Mouse (Mus musculus) ovary, postnatal 14 days (tissue): ENCODE data around the gene Ppan.
A peak's percentile ranks its signal among the peaks of the same experiment; 100 is the strongest.

Experiments used
- DNase-seq: peaks from one replicate; pipeline ENCODE4 v3.0.0; 2022; ENCODE audit warnings: low spot score

Ppan gene

DNA sequence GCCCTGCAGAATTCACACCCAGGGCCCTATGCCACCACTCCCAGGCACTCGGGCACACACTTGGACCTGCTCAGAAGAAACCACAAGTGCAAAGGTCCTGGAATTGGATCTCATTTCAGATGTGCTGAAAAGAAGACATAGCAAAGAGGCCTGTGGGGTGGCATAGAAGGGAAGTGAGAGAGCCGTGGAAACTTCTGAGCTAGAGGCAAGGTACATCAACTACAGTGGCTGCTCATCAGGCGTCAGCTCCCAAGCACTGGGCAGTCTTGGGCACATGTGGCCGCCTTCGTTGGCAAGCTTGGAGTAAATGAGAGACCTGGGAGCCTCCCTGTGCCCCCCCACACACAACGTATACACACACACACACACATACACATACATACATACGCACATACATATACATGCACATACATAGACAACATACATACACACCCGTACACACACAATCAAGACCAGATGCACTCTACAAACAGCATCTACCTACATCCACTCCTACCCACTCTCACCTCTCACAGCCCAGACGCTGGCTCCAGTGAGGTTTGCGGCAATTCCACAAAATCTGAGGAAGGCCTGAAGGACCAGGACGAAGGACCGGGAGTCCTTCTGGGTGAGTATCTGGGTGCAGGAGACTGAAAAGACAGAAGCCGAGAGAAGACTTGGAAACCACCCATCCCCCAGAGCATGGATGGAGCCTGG, 8.7 kb upstream of the Ppan start, which contains the start of gene Angptl6:
Angptl6 (minus strand) TSS at position 631 of the 696 bp plus-strand sequence.
- DNase-seq, result no peak

DNA sequence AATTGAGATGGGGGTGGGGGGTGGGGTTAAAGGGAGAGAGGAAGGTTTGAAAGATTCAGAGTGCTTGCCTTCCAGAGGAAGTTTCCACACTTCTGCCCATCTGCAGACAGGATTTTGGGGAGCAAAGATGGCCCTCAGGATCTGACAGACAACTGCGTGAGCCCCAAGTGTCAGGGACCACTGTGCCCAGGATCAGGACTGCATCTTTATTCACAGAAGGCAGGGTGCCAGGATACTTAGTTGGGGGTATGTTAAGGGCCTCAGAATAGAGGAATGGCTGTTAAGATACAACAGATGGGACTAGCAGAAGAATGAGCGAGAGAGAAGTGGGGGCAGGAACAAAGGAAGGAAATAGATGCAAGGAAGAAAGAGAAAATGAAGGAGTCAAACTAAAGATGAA, 1.4 kb upstream of the Ppan start:
- DNase-seq, result no peak

DNA sequence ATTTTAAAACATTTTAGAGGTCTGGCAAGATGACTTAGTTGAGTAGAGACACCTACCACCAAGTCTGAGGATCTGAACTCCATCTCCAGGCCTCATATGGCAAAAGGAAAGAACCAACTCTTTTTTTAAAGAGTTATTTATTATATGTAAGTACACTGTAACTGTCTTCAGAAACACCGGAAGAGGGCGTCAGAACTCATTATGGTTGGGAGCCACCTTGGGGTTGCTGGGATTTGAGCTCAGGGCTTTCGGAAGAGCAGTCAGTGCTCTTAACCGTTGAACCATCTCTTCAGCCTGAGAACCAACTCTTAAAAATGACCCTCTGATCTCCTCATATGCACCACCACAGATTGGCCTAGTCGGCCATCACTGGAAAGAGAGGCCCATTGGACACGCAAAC, 784 bp upstream of the Ppan start:
- DNase-seq, result no peak

DNA sequence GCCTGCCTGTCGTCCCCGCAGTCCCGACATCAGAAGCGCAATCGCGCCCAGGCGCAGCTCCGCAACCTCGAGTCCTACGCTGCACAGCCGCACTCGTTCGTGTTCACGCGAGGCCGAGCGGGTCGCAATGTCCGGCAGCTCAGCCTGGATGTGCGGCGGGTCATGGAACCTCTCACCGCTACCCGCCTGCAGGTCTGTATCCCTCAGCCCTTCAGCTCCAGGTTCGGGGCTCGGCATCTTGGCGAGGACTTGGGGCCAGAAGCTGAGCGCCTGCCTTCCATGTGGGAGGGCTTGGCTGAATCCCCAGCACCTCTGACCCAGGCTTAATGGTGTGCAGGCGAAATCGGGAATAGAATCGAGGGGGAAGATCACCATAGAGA, 401 bp downstream of the Ppan start:
- DNase-seq, result no peak

DNA sequence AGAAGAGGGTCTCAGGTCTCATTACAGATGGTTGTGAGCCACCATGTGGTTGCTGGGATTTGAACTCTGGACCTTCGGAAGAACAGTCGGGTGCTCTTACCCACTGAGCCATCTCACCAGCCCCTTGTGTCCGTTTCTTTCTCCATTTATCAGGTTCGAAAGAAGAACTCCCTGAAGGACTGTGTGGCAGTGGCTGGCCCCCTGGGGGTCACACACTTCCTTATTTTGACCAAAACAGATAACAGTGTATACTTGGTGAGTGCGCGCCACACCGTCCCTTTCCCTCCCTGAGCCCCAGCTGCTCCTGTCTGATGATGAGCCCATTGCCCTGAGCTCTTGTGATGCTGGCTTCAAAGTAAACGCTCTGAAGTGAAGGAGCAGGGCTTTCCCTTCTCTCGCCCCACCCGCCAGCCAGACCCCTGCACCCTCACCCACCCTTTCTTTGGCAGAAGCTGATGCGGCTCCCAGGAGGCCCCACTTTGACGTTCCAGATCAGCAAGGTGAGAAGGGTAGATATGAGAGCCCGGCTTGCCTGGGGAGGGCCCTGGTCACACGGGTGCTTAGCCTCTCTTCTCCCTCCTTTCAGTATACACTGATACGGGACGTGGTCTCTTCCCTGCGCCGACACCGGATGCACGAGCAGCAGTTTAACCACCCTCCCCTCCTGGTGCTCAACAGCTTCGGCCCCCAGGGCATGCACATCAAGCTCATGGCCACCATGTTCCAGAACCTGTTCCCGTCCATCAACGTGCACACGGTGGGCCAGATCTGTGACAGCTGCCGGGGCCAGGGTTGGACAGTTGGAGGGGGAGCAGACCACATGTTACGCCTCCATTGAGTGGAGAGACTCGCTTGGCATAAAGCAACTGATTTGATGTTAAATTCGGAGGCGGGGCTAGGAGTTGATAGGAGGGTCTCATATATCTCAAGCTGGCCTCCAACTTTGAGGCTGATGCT, 1.5 kb downstream of the Ppan start:
- DNase-seq, result no peak

DNA sequence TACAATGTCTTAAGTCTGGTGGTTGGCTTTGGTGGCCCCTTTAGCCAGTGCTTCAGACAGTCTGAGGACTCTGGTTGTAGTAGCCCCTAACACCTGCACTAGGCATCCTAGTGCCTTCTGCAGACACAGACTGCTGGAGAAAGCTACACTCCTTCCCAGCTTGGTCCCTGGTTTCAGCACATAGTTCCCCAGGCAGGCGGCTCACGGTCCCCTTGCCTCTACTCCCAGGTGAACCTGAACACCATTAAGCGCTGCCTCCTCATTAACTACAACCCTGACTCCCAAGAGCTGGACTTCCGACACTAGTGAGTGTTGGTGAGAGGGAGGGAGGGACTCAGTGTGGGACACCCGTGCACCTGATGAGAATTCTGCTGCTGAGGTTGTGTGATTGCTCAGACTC, 2.4 kb downstream of the Ppan start:
- DNase-seq, result no peak

DNA sequence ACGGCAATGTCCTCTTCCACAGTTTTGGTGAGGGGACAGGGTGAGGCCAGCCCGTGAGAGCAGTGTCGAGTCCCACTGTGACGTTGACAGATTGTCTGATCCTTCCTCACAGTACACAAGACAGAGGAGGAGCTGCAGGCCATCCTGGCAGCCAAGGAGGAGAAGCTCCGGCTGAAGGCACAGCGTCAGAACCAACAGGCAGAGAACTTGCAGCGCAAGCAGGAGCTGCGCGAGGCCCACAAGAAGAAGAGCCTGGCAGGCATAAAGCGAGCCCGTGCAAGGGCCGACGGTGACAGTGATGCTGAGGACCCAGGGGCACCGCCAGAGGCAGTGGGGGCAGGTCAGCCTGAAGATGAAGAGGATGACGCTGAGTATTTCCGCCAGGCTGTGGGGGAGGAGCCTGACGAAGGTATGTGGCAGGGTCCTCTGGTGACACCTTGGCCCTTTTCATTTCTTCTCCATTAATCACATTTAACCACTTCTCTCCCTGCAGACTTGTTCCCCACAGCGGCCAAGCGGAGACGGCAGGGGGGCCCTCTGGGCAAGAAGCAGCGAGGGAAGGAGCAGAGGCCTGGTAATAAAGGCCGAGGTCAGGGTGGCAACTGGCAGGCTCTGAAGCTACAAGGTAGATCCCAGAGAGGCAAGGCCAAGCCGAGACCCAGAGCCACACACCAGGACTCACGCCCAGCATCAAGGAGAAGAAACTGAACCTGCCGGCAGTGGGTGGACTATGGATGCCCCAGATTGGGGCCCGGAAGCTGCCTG, 3.5 kb downstream of the Ppan start:
- no peak for DNase-seq

DNA sequence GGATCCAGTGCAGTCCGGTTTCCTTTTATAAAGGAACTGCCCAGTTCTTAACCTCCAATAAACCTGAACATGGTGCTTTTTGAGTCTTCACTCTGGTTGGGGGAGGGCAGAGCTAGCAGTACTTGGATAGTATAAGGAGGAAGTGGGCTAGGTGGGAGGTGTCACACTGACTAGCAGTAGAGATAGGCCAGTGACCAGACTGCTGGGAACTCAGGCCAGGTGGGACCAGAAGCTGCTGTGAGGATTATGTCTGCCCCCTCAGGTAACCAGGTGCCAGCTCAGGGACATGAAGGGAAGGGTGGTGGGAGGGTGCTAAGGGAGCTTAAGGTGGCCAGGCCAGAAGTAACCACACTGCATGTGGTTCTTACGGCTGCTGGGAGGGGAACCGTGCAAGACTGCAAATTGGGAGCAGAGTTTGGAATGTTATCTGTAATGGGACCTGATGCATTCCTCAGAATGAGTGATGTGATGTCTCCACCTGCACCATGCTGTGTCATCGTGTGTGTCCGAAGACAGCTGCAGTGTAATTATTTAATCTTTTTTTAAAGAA, 4.2 kb downstream of the Ppan start:
- DNase-seq, result no peak

DNA sequence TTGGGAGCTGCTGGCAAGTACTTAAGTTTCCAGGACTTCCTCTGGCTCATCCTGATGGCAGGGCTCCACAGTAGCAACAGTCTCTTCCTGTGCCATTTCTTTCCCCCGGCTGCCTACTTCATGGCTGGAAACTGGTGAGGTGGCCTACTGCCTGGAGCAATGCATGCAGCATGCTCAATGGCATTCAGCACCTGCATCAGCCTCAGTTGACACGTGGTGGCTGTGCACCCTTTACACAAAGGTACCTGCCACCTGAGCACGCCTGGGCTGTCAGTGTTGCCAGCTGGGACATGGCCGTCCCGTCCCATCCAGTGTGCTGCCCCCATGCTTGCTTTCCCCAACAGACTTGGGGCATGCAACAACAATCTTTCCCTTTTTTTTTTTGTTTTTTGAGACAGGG, 5.1 kb downstream of the Ppan start:
- DNase-seq, result no peak

DNA sequence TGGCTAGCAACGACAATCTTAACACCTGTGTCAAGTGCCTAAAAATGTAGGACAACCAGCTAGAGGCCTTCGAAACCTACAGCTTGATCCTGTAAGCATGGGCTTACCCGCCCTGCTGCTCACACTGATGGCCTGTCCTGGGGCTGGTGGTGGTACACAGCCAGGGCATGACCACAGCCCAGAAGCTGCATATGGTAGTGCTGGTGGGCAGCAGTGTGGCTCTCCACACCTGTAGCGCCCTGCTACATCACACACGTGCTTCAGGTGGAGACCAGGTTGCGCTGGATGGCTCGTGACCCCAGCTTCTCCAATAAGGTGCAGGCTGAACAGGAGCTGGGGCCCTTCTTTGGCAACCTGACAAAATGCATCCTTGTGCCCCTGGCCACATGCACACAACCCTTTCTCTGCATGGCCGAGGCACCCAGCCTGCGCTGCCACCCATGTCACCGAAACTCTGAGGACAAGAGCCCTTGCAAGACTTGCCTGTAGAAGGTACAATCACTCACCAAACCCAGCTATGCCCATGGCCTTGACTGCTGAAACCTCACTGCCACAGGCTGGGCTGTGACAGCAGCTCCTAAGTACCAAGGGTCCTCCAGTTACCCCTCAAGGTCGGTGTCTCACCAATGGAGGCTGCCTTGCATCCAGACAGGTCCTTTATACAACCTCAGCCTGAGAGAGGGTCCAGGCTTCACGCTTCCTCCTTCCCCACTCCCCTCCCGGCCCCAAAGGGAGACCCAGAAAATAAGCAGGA, 5.8 kb downstream of the Ppan start:
- no peak for DNase-seq

DNA sequence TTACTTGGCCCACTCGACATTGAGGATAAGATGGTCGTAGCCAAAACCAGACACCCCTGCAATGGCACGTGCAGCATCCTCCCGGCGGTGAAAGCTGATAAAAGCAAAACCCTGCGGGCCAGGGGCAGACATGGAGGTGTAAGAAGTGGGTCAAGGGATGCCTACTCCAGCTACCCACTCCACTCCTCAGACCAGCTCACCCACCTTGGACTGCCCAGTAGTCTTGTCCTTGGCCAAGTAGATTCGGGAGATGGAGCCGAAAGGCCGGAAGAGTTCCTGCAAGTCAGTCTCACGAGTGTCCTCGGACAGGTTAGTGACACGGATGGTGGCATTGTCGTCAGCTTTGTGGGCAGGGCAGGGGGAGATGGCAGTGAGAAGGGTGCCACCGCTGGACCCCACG, 6.7 kb downstream of the Ppan start:
- DNase-seq, result no peak

DNA sequence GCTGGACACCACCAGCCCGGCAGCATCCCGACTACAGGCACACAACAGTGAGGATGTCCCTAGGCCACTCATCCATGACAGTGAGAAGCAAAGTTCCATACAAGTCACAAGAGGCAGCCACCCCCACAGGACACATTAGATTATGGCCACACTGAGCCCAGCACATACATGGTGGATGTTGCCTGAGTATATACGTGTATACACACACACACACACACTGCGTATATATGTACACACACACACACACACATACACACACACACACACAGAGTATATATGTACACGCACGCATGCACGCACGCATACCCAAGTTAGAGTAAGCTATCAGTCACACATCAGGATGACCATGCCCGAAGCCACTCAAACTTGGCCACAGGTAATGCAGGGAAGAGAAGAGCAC, 7.4 kb downstream of the Ppan start:
- no peak for DNase-seq

DNA sequence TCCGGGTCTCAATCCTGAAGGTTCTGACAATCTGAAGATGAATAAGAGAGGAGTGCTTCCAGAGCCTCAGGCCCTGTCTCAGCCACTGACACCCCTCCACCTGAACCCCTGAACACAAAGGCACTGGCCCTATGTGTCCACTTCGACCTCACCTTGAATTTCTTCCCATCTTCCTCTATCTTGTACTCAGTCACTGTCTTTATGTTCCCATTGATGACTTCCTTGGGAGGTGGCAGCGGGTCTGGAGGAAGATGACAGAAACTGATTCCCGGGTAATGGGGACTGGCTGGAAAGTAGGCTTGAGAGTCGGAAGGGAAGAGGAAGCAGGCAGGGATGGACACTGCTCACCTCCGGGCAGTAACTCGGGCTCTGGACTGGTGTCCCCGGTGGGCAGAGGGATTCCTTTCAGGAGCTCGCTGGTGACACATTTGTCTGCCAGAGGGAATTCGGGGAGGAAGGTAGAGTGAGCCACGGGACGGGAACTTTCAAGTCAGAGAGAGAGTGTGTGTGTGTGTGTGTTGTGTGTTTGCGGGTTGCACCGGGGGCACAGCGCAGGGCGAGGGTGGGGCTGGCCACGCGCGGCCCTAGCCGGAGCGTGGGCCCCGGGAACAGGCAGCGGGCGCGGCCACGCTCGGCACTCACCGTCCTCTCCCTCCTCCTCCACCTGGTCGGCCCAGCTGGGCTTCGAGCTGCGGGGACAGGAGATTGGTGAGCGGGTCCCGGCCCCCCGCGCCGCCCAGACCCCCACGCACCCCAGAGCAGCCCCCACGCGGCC, 9.9 kb downstream of the Ppan start:
- DNase-seq, result no peak

DNA sequence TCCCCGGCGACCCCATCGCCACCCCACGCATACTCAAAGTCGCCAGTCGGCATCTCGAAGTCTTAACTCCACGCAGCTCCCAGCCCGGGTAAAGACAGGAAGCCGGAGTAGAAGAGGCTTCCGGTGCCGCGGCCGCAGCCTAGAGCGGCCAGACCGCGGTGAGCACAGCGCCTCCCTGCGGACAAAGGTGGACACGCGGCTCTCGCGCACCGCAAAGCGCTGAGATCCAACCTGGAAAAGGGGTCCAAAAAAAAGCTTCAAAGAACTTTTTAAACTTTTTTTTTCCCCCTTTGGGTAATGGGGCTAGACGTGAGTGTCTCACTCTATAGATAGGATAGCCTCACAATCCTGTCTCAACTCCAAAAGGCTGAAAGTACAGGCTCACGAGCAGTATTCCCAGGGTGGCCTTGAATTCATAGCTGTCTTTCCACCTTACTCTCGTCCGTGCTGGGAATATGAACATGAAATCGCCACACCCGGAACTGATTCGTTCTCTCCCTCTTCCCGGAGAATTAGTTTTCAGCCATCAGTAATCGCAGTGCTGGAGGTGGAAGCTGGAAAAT, 10.6 kb downstream of the Ppan start, which contains the start of gene Eif3g:
Eif3g (minus strand) TSS at position 113 of the 563 bp plus-strand sequence.
- peak; percentile 83 for DNase-seq

DNA sequence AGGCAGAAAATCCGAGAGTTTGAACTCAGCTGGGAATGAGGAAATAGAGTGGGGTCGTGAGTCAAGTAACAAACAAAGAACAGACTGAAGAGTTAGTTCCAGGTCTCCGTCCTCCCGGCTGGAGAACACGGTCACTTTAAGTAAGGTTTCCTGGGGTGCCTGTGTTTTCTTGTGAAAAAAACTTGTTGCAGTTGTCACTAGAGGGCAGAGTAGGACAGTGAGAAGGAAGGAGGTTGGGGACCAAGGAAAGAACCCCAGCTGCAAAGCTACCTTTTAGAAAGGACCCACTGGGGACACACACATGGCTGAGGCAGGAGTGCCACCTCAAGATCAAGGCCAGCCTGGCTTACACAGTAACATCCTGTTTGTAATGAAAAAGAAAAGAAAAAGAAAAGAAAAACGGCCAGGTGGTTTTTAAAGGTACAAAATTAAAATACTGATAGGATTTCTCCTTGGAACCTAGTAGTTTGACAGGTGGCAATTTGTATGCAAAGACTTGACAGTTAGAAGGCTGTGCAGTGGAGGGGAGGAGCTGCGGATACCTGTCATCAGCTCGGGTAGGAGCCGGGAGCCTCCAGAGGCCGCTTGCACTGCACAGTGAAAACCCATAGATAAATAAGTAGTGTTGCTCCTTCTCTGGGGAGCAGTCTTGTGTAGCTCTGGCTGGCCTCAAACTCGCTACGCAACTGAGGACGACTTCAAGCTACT, 13.6 kb downstream of the Ppan start:
- no peak for DNase-seq

DNA sequence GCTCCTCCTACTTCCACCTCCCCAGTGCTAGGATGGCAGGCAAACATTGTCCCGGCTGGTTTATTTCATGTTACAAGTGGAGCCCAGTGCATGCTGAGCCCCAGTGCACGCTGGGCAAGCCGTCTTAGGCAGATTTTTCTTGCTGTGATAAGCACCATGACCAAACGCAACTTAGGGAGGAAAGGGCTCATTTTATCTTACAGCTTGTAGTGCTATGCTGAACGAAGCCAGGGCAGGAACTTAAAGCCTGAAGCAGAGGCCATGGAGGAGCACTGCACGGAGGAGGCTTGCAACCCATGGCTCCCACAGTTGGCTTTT, 14.2 kb downstream of the Ppan start:
- DNase-seq, result no peak

DNA sequence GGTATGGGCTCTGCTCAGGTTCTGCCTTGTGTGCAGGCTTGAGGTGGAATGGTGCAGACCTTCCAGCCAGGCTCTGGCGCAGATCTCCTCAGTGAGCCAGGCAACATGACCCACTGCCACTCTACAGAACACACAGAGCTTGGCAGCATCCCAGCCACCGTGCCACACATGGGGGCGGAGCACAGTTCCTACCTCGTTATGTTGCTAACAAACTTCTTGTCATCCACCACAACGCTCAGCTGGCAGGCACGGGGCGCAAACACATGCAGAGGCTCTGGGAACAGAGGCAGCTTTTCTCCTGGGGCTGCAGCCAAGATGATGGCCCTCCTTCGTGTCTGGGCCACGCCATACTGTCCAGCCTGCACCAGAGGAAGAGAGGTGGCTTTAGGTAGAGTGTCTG, 22.0 kb downstream of the Ppan start:
- no peak for DNase-seq

DNA sequence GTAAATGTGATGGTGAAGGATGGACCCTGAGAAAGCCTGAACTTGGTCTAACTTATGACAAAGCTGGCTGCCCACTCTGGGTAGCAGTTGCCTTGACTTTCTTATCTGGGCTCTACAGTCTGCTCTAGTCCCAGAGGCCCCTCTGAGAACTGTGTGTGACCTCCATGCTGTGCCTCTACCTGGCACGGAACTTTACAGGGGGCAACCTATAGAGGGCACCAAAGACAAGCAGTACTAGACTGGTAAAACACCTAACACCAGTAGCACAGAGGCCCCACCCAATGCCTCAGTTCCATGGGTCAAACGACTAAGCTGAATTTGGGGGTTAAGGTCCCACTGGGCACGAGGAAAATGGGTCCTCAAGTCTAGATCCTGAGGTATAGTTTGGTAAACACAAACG, 28.2 kb downstream of the Ppan start:
- DNase-seq, result no peak

DNA sequence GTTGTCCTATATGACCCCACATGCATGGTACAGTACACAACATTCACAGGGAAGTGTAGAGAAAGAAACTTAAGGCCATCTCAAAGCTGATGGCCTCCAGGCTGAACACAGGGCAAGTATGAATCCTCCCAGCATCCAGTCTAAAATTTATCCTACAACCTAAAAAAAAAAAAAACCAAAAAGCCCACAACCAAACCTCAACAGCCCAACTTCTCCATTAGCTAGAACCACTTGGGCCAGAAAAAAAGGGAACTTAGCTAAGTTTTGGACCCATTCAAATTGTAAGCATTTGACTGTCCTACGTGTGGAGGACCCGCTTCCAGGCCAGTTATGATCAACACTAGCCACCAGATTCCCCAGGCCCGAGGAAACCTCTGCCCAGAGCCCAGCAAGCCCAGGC, 35.3 kb downstream of the Ppan start:
- no peak for DNase-seq
